Mouse (Mus musculus) c-Kit-positive CD71-positive TER-119-positive erythroid progenitor cells, embryonic 14.5 days (primary cell): ENCODE results near the gene Sstr4.

ENCODE experiments used
- DNase-seq: peaks from one replicate; pipeline ENCODE4 v3.0.0-alpha.2; 2013; ENCODE audit warnings: low spot score

The Sstr4 gene

GRCm38 (mm10) chr2:148430941-148431340 is 35.8 kb downstream of the Sstr4 start:
- DNase-seq, result no peak

GRCm38 (mm10) chr2:148432346-148432745 is 37.2 kb downstream of the Sstr4 start:
- DNase-seq, result no peak

- DNase-seq, result no peak
These were observed 41.1 kb downstream of the Sstr4 start for GRCm38 (mm10) chr2:148436285-148436684.

DNA sequence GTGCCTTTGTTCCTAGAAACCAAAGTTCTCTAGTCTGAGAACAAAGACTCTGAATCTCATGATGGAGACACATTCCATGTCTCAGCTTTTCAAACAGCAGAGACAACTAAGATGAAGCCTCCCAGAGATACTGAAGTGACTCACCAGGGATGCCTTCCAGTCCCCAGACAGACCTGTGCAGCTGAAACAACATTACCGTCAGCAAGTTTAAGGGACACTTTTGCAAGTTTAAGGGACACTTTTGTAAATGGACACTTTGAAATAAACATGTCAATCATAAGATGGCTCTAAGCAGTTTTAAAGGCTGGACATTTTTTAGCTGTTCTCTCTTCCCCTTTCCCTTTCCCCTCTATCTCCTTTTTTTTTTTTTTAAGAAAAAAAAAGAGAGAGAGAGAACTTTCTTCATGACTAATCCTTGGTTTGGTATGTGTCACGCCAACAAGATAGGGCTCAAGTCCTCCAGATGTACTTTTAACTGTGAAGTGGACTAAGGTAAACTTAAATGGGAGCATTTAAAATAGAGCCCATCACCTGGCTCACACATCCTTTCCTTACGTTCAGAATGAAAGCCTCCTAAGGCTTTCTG is 44.6 kb downstream of the Sstr4 start:
- no peak for DNase-seq

GRCm38 (mm10) chr2:148441421-148441820 is 46.3 kb downstream of the Sstr4 start:
- DNase-seq, result no peak

- DNase-seq, result no peak
These were observed 47.0 kb downstream of the Sstr4 start for GRCm38 (mm10) chr2:148442172-148442571.

DNA sequence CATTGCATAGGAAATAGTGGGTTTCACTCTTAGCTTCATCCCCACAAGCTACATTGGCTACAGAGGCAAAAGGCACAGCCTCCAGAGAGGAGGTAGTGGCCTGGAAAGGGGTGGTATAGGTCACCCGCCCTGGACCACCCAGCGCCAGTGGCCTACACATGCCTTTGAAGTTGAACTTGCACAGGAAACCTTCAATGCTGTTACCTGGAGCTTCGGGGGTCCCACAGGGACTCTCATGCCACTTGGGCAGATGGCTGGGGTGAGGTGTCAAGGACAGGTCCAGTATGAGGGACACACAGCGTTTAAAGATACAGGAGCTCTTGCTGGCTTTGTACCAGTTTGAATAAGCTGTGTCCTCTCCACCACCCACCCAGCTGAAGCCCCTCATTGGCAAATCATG is 47.6 kb downstream of the Sstr4 start:
- DNase-seq, result no peak

DNA sequence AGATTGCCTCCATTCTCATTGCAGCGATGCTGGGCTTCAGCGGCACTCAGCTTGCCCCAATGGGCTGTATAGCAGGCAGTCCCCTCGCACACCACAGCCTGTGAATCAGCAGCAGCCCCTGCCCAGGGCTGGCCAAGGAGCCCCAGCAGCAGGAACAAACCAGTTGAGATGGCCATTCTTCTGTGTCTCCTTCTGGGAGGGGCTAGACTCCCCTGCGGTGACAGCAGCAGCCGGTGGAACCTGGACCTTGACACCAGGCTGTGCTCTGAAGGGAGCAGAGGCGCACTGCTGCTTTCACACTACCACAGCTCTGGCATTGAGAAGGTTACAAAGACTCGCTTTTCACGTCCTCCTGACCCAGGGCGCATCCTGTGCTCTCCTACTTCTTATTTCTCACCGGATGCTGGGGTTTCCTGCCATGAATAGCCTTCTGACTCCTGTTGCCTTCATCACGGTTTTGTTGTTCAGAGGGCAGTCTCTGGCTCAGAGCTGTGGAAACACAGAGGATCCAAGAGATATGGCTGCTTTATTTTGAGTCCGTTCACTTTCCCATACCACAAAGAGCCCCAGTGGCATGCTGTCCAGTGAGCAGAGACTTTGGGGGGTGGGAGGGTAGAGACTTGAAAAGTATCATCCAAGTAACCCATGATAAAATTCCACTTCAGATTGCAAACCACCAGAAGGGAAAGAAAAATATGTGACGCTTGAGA is 48.3 kb downstream of the Sstr4 start, which contains the start of gene Cd93:
TSS of gene Cd93 (minus strand) at position 315 of the 710 bp plus-strand sequence.
- DNase-seq, result no peak

- no peak for DNase-seq
These were observed 49.3 kb downstream of the Sstr4 start for GRCm38 (mm10) chr2:148444472-148444871.

GRCm38 (mm10) chr2:148445616-148446015 is 50.5 kb downstream of the Sstr4 start:
- no peak for DNase-seq
